Mouse (Mus musculus): ENCODE data around the gene Lrrc8e.

- TF ChIP-seq POLR2A (IDR thresholded peaks at IDR 0.05; ENCODE audit: low read depth, low read length) (no peak), CTCF (conservative IDR thresholded peaks at IDR 0.05; ENCODE audit: insufficient read depth, insufficient read length, low read depth, low read length) (no peak)
These were observed 10.3 kb upstream of the Lrrc8e start for GRCm38 (mm10) chr8:4216296-4216695.

All from kidney, adult 2 months (tissue).